Mouse (Mus musculus) megakaryocyte, embryonic 14.5 days (primary cell): ENCODE results near the gene Banp.

Experiments used
- FLI1 ChIP-seq: IDR thresholded peaks from 2 replicates; pipeline ENCODE4 v1.6.1; 2012; ENCODE audit warnings: low read length, inconsistent platforms, mixed read lengths
- GATA1 ChIP-seq: IDR thresholded peaks from 3 replicates; pipeline ENCODE4 v1.6.1; 2012; ENCODE audit warnings: mixed read lengths, low read length, inconsistent platforms, borderline replicate concordance

GRCm38 (mm10) chr8:121948321-121949145 is 1.0 kb upstream of the Banp start:
- TF ChIP-seq GATA1 (no peak), FLI1 (no peak)
